Mouse (Mus musculus) cerebellum, postnatal 10 days (tissue): ENCODE data around the gene Zfp62.
A peak's percentile ranks its signal among the peaks of the same experiment; 100 is the strongest.
"Not testable (repeated sequence)": the region's sequence is repeated elsewhere in the genome, so short reads cannot be mapped to it uniquely, and the experiment has no call there.

Experiments
- DNase-seq, 2 experiments: peaks; one replicate each; pipeline ENCODE4 v3.0.0; 2021; ENCODE audit warnings: mixed read lengths in 2 of 2

The Zfp62 gene

DNA sequence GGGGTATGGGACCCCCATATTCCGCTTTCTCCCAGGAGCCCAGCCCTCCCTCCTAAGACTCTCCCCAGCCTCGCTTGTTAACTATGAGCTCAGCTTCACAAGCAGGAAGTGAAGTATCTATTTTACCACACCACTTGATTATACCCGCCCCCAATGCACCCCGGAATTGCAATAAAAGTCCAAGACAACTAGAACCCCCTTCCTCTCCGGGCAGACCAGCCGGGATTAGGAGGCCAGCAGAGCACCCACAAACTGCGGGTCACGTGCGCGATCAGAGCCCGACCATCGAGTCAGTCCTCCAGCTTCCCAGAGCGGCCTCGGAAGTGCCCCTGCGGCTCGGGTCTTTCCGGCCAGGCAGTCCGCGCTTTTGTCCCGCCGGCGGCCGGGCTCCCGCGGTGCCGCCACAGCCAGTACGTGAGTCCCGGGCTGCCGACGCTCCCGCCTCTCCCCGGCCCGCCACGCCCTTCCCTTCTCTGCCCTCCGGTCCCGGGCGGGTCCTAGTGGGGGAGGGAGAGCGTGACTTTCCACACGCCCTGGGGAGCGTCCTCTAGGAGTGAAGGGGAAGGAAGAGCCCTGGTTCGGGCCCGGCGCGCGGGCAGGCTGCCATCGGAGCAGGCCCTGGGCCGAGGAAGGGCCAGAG, at the start of gene Zfp62:
TSS of gene Zfp62 (plus strand) at position 164 of the 640 bp plus-strand sequence.
- peak; percentile 94 to 96 for DNase-seq

DNA sequence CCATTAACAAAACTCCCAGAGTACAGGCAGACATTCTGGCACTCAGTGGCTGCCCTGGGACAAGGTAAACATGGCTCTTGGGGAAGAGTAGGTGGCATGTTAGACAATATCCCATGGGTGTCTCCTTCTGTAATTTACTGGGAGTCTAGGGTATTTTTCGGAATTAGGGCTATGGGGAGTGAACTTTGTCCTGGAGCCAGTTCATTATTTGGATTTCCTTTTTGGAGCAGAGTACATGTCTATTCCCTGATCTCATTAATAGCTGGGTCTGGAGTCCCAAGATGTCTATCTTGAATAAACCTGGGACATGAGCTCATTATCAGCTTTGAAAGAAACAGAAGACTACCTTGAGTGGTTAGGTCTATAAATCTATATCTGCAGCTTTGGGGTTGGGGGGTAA, 49.0 kb upstream of the Zfp62 start, which contains the start of gene Olfr1394:
TSS of gene Olfr1394 (plus strand) at position 301 of the 400 bp plus-strand sequence.
- no peak for DNase-seq

DNA sequence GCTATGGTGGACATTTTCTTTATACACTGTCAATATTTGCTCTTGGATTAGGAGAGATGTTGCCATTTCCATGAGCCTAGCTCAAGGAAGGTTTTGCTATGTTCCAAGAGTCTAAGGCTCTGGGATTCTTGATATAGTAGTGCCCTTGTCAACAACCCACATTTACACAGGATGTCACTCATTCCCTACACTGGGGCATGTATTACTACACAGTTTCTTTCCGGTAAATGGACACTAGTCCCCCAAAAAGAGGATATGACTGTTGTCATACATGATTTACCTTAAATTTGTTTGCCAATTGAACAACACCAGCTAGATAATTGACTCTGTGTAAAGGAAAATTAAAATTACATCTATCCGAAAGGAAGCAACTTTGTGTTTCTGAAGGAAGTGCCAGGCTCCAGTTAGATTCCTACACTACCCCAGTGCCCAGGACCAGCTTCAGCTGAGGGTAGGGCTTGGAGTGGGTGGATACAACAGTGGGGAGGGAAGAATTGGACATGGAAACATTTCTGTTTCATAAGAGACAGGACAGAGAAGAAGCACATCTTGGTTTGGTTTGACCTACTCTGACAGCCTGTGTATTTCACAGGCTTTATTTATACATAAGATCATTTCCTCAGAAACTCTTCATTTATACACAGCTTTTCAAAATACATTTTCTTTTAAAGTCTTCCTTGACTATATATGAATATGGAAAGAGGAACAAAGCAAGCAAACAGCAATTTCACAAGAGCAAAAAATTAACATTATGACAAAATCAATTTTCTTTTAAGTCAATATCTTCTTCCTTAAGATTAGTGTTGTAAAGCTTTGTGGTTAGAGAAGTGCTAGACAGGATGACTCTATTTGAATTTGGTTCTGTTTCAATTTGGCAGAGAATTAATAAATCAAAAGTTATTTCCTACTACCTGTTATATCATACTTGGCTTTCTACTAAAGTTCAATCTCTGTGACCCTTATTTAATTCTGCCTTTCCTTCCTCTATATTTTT, 46.0 kb upstream of the Zfp62 start:
- DNase-seq = no peak

DNA sequence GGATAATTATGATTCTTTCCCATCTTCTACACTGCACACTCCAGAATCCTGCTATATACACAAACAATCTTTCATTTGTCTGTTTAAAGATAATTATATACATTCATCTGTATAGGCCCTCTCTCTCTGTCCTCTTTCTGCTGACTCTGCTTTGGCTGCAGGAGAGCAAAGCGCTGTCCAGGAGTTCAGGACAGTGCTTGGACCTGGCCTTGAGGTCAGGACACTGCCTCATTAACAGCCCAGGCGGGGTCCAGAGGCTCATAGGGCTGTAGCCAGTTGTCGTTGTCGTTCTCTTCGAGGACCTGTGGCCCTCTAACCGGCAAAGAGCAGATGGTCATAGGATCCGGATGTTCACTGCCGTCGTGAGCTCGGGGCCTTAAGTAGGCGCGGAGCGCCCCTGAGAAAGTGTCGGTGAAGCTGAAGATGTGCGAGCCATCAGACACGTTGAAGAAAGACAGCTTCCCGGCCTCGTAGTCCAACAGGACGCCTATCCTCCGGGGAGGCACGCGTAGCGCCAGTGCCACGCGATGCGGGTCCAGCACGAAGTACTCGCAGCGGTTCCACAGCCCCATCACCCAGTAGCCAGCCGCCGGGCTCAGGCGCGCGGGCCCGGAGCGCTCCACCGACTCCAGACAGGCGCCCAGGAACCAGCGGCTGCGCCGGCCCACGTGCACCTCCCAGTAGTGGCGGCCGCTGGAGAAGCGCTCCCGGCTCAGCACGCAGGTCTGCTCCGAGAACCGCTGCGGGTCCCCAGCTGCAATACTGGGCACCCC, 34.1 kb upstream of the Zfp62 start:
- peak in 1 of 2 experiments; percentile 13 for DNase-seq

DNA sequence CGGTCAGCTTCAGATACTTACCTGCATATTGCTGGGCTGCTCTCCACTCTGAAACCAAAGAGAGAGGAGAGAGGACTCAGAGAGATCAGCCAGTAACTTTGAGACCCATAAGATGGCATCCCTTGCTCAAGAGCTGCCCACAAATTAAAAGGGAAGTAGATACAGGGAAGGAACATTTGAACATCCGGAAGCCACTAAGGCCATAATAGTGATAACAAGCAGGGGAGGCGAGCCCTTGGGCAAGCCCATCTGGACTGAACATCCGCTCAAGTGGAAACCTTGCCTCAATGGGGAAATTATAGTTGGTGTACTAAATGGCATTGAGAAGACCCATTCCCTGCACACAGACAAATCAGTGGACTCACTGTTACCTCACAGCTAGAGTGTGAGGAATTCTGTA, 32.5 kb upstream of the Zfp62 start:
- no peak for DNase-seq

DNA sequence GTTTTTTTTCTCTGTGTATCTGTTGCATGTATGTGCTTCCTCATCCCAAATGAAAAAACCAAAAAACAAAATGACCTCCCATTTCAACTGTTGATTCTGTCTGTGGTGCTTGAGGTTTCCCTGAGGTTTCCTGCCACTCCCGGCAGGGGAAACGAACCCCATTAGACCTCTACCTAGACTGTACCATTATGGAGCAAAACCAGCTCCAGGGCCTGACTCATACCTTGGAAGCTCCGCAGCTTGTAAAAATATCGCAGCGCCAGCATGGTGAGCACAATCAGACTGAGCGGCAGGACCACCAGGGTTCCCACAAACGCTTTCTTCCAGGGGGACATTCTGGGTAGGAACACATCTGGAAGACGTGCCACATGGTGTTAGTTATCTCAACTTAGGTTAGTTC, 27.7 kb upstream of the Zfp62 start:
- no peak for DNase-seq

DNA sequence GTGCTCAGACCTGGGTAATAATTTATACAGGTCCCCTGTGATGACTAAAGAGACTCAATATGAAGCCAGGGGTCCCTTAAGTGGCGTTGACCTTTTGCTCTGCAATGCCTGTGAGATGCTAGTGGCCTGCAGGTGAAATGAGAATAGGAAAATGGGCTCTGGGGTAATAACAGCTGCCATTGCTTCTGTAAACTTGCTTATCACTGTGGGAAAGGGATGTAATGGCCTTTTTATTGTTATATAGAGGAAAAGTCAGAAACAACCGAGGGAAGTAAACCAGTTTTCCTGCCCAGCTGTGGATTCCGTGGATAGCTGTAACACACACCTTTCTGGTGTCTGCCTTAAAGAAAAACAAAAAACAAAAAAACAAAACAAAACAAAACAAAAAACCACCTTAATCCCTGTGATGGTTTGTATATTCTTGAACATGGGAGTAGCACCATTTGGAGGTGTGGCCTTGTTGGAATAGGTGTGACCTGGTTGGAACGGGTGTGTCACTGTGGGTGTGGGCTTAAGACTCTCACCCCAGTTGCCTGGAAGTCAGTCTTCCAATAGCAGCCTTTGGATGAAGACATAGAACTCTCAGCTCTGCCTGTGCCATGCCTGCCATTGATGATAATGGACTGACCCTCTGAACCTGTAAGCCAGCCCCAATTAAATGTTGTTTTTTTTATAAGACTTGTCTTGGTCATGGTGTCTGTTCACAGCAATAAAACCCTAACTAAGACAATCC, 26.9 kb upstream of the Zfp62 start:
- not testable (repeated sequence) for DNase-seq

DNA sequence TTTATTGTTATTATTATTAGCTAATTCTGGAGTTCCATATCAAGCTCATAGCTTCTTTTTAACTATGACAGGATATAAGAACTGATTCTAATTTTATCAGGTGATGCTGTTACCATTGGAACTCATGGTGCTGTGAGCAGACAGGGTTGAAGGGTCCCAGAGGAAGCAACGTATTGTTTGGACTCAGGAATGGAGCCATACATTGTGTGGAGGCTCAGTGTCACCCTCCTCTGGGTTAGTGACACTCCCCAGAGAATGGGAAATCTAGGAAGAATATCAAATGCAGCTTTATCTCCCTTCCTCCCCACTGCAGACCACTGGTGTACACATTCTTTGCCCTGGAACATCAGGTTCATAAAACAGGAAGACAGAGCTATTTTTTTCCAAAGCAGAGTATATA, 19.9 kb upstream of the Zfp62 start:
- no peak for DNase-seq

DNA sequence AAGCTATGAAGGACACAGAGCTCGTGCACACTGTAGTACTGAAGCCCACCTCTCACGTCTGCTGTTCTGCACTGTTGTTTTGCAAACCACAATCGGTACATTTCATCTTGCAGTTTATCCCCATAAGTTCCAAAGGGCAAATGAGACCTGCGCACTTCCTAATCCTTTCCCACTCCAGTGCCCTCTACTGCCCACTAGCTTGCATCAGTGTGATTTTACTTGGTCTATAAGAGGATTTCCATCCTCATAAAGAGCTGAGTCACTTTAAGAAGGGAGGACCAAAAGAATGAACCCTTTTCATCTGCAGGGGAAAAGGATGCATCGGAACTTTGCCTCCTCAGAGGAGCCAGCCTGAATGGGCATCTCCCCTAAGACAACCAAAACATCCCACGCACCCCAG, 16.6 kb upstream of the Zfp62 start:
- no peak for DNase-seq

DNA sequence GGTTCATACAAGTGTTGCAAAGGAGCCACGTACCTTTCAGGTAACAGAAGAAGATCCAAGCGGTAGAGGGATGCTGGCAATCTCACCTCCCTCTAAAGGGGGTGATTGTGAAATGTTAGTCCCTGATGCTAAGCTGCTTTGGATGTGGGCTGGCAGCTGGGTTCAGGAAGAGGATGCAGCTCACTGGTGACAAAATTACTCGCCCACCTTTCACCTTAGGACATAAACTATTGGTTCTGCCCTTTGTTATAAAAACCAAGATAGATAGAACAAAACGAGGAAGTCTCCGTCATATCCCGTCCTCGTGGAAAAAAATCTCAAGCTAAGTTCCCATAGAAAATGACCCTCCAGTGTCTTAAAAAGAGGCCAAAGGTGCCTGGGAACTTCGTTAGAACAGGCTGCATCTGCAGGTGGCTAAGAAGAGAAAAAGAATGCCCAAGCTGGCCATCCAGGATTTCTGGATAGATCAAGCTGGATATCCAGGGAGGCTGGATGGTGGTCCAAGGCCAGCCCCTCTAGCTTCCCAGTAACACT, 16.1 kb upstream of the Zfp62 start, which contains the start of gene Btnl9:
TSS of gene Btnl9 (minus strand) at position 205 of the 534 bp plus-strand sequence.
- DNase-seq = no peak

DNA sequence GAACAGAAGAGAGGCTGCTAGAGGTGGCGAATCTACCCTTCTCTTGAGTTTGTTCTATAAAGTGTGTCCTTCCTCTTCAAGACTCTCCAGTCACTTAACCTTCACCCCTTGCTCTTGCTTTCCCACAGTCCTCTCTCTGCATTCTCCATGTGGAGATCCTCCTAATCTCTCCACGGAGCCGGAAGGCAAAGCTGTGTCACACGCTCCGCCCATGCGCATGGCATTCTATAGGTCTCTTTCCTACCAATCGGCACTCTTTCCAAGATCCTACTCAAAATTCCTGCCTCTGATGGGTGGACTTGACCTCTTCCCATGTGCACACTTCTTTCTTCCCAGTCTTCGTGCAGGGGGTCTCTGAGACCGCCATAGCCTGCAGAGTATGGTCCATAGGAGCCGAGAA, 15.4 kb upstream of the Zfp62 start:
- no peak for DNase-seq

DNA sequence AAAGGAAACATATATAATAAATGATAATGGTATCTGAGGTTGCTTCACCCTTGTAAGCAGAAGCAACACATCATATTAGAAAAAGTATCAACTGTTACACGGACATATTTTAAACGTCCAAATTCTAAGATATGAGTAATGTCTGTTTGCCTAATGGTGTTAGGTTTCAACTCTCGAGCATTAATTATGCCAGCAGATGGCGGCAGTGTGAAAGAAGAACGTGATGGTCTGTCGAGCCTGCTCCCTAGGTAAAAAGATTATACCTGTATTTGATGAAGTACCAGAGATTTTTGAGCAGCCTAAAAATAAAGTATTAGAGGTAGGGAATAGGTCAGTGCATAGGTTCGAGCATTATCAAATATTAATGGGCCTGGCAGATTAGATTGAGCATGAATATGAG, 13.4 kb upstream of the Zfp62 start:
- peak; percentile 83 to 84 for DNase-seq

DNA sequence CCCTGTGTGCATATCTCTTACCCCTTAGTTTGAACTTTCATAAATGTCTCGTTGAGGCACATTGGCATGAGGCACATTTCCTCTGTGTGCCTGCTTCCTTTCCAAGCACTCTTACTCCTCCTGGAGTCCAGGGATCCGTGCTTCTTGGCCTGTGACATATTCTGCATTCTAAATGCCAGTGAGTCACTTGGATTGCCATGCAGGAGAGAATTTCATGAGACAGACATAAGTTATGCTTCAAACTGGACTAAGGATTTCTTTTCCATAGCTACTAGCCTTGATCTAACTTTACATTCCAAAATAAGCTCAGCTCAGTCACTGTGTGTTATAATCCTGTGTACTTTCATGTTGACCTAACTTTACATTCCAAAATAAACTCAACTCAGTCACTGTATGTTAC, 12.0 kb upstream of the Zfp62 start:
- DNase-seq = no peak

DNA sequence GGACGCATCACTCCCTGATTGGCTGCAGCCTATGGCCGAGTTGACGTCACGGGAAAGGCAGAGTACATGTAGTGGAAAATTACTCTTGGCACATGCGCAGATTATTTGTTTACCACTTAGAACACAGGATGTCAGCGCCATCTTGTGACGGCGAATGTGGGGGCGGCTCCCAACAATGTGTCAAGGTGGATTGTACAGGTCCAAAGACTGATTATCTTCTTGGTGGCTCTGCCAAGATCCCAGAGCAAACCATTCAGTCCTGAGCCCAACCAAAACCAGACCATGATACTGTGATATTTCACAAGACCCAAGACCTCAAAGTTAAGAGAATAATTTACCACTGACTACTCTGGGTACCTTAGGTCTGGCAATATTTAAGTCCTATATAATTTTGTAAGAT, 8.3 kb upstream of the Zfp62 start:
- DNase-seq = not testable (repeated sequence)

DNA sequence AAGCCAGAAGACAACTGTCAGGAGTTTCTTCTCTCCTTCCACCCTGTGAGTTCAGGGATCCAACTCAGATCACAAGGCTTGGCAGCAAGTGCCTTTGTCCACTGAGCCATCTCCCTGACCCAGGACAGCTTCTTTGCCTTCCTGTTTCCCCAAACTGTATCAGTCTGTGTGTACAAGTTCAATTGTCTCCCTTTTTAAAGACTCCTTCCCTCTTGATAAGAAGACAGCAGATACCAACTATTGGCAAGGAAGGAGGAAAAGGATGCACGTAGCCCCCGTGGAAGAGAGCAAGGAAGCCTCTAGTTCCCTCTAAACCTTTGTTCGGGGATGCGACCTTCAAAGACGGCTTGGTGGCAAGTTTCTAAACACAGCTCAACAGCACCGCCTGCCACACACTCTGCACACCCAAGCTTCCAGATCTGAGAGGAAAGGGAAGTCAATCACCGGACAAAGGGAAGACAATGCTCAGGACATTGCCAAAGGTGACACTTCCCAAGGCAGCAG, 7.2 kb upstream of the Zfp62 start:
- DNase-seq = no peak

DNA sequence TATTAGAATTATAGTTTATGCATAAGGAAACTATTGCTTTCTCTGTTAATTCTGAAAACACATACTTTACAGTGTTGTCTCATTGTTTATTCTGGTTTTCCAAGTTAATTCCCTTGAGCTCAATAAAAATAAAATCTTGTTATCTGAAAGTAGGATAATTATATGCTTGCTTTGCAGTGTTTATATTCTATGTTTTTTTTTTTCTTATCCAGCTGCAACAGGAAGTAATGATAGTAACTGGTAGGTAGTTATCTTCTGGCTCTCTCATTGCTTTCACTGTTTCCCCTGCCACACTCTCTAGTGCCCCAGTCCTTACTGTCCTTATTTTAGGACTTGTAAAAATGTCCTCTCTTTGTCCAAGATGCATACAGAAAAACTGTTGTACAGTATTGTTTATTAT, 2.4 kb upstream of the Zfp62 start:
- DNase-seq = no peak

DNA sequence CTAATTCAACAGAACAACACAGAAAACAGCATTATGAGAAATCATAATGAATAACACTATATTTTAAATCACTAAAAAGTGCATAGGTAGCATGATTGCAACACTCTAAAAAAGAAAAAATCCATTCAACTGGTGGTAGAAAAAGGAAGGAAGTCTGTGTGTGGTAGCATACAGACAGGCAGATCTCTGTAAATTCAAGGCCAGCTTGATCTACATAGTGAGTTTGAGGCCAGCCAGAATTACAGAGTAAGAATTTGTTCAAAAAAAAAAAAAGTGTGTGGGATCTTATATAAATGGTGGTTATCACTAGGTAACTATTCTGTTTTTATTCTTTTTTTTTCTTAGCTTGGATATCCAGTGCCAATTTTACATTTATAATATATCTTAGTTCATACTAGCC, 1.9 kb upstream of the Zfp62 start:
- DNase-seq = no peak

DNA sequence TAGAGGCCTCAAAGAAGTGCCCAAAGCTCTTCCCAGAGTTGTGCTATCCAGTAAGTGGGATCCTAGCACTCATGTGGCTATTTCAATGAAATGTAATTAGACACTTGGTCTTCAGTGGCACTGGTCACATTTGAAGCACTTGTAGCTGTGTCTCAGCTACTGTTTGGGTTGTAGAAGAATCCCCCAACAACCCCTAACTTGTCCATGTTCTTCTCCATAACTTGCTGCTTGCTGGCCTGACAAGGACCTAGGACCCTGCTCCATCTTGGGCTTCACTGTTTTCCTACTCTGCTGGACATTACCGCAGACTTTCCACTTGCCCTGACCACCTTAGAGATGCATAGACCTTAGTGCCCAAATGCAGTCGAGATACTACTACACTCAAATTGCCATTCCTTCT, 1.0 kb upstream of the Zfp62 start:
- no peak for DNase-seq

DNA sequence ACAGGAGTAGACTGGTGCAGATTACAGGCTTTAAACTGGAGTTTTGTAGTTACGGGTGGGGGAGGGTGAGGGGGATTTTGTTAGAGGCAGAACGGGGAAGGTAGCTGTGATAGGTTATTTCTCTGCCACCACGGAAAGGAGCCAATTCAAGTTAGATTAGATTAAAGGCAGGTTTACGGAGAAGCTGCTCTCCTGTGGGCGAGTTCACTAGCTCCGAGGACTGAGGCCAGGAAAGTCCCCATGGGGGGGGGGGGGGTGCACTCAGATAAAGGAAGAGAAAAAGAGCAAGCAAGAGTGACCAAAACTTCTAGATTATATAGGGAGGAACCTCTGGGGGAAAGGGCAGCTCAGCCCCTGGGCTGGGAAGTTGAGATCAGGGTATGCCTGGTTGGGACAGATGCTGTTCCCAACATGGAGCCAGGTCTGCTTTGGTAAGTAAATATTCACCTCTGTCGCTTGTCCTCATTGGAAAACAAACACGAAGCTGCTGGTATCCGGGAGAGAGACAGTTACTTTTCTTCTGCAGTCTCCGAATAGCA, 500 bp upstream of the Zfp62 start:
- DNase-seq = peak; percentile 26 to 48

DNA sequence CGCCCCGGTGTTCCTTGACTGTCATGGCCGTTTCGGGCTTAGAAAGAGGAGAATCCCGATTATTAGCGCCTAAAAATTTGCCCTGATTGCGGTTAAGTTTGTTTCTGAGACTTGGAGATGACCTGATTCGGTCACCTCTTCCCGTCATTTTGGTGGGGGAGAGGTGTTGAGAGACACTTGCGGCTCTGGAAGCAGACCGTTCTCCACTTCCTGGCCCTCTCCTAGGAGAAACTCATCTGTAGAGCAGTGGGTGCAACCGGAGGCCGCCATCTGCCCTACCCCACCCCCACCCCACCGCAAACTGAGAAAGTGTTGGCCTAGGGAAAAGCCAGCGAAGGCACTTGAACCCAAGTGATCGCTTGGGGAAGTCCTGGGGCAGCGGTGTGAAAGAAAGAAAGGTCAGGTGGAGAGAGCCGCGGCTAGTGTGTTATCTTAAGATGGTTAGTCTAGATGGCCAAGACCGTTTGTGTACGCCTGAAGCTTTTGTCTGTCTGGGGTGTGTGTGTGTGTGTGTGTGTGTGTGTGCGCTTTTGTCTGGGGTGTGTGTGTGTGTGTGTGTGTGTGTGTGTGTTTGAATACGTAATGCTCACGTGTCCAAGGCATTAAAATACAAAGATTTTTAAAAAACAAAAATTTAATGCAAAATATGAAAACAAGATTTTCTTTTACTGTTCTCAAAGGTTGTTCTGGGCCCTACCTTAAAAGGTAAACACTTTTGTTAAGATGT, 842 bp downstream of the Zfp62 start:
- peak; percentile 55 to 60 for DNase-seq

DNA sequence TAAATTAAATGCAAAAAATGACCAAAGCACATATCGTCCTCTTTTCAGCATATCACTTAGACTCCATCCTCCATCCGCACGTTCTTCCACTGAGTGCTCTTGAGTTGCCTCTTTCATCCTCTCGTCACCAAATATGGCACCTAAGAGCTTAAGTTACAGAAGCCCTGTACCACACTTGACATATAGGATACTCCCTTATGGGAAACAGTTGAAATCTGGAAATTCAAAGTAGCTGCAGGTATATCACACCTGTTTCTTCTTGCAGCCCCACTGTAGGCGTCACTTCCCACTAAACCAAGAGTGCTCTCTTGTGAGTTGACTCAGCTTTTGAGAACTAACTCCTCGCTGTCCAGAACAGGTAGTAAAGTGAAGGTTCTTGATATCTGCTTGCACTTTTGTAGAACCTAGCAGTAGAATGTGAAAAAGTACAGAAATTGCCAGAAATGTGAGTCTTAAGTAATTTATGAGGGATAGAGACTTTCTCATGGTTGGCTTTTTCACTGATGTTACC, 2.0 kb downstream of the Zfp62 start:
- no peak for DNase-seq
